Mouse (Mus musculus) kidney, postnatal 36 days (tissue): ENCODE results near the gene Ldlrad3.

ENCODE experiments used
- DNase-seq, 2 experiments: peaks; one replicate each; pipeline ENCODE4 v3.0.0; 2021 to 2022; ENCODE audit warnings: mixed read lengths in 2 of 2

Ldlrad3 gene

GRCm38 (mm10) chr2:102142654-102143271 is 43.4 kb downstream of the Ldlrad3 start:
- no peak for DNase-seq

- peak; percentile 32 to 73 for DNase-seq
Measured at GRCm38 (mm10) chr2:102142197-102142623, 44.0 kb downstream of the Ldlrad3 start.

- DNase-seq, result no peak
Measured at GRCm38 (mm10) chr2:102141199-102141598, 45.0 kb downstream of the Ldlrad3 start.

GRCm38 (mm10) chr2:102137922-102138321 is 48.3 kb downstream of the Ldlrad3 start:
- no peak for DNase-seq

- DNase-seq, result no peak
Measured at GRCm38 (mm10) chr2:102136184-102136583, 50.0 kb downstream of the Ldlrad3 start.

- DNase-seq, result peak in 1 of 2 experiments; percentile 48
Measured at GRCm38 (mm10) chr2:102134510-102135262, 51.5 kb downstream of the Ldlrad3 start.

GRCm38 (mm10) chr2:102132945-102133558 is 53.1 kb downstream of the Ldlrad3 start:
- DNase-seq, result peak; percentile 54 to 65

GRCm38 (mm10) chr2:102130198-102130845 is 55.9 kb downstream of the Ldlrad3 start:
- DNase-seq, result no peak

GRCm38 (mm10) chr2:102129235-102129634 is 57.0 kb downstream of the Ldlrad3 start:
- no peak for DNase-seq

GRCm38 (mm10) chr2:102128500-102129030 is 57.6 kb downstream of the Ldlrad3 start:
- no peak for DNase-seq

- DNase-seq, result no peak
Measured at GRCm38 (mm10) chr2:102127791-102128387, 58.3 kb downstream of the Ldlrad3 start.

- no peak for DNase-seq
Measured at GRCm38 (mm10) chr2:102127221-102127620, 59.0 kb downstream of the Ldlrad3 start.

GRCm38 (mm10) chr2:102126076-102126475 is 60.1 kb downstream of the Ldlrad3 start:
- DNase-seq, result no peak

GRCm38 (mm10) chr2:102125042-102125441 is 61.1 kb downstream of the Ldlrad3 start:
- no peak for DNase-seq

- no peak for DNase-seq
Measured at GRCm38 (mm10) chr2:102122146-102122515, 64.1 kb downstream of the Ldlrad3 start.

- no peak for DNase-seq
Measured at GRCm38 (mm10) chr2:102121440-102122145, 64.6 kb downstream of the Ldlrad3 start.

- no peak for DNase-seq
Measured at GRCm38 (mm10) chr2:102119751-102120505, 66.3 kb downstream of the Ldlrad3 start.

- no peak for DNase-seq
Measured at GRCm38 (mm10) chr2:102118988-102119460, 67.2 kb downstream of the Ldlrad3 start.

- DNase-seq, result no peak
Measured at GRCm38 (mm10) chr2:102117402-102117760, 68.8 kb downstream of the Ldlrad3 start.

GRCm38 (mm10) chr2:102116521-102117401 is 69.4 kb downstream of the Ldlrad3 start:
- DNase-seq, result no peak
